Mouse (Mus musculus) forebrain, embryonic 10.5 days (tissue): ENCODE measurements around the gene Icmt. TPM values are rescaled to one million over a fixed set of nuclear protein-coding genes. Genes with fewer than 3 reads are reported as not detected.

Experiments used
- DNase-seq: peaks from one replicate; pipeline ENCODE4 v3.0.0-alpha.2; 2017; ENCODE audit warnings: low spot score; ENCODE audit errors: extremely low spot score
- H3K27ac ChIP-seq: fragments of 300-500 bp; sonication (generic); 2 replicates; pipeline ENCODE4 v1.5.1; 2016; ENCODE audit warnings: mild to moderate bottlenecking
- H3K27me3 ChIP-seq: fragments of 300-500 bp; sonication (generic); 2 replicates; pipeline ENCODE4 v1.6.1; 2016; ENCODE audit warnings: mild to moderate bottlenecking; ENCODE audit not compliant: poor library complexity, severe bottlenecking
- H3K36me3 ChIP-seq: fragments of 300-500 bp; sonication (generic); replicated peaks from 2 replicates; pipeline ENCODE4 v1.6.1; 2016; ENCODE audit warnings: mild to moderate bottlenecking, moderate library complexity
- H3K4me1 ChIP-seq: fragments of 300-500 bp; sonication (generic); 2 replicates; pipeline ENCODE4 v1.6.1; 2016
- H3K4me3 ChIP-seq: fragments of 300-500 bp; sonication (generic); 2 replicates; pipeline ENCODE4 v1.5.1; 2016; ENCODE audit warnings: mild to moderate bottlenecking, moderate library complexity
- H3K9me3 ChIP-seq: fragments of 300-500 bp; sonication (generic); 2 replicates; pipeline ENCODE4 v1.6.1; 2016; ENCODE audit warnings: mild to moderate bottlenecking, moderate library complexity
- WGBS: fragments of 180-500 bp; shearing (Covaris S2); methylation state at CpG from one replicate; pipeline ENCODE4 v1.1.7; 2016; 5-methylcytosine and 5-hydroxymethylcytosine counted together
- polyA plus RNA-seq: library from polyadenylated mRNA; unstranded; fragments of >200 nt; fragmentation: Nextera tagmentation; extraction: Ambion mirVana; gene quantifications from 2 replicates; pipeline ENCODE4 v1.2.1, GENCODE M21; 2016

The Icmt gene
- polyA plus RNA-seq, 1 experiment from 2014 or later = 23.3 TPM

DNA sequence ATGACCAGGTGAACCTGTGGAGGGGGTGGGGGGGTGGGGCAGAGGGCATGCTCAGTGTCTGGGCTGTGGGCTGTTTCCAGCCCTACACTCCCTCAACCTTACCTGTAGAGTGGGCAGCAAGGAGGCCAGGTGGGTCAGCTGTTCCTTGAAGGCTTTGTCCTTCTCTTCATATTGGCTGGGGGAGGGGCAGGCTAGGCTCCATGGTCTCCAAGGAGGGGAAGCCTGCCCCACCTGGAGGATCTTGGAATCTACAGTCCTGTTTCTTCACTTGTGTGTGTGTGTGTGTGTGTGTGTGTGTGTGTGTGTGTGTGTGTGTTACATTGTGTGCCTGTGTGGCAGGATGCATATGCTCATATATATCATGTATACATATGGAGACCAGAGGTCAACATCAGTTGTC, 16.9 kb downstream of the Icmt start:
- peak overlapping the region; percentile 47 for H3K4me3 ChIP-seq
- H3K36me3 ChIP-seq = peaks cover 3% of the 10 kb centered on the region
- peaks cover 51% of the 10 kb centered on the region for H3K4me1 ChIP-seq
- H3K27me3 ChIP-seq = peaks cover 100% of the 10 kb centered on the region
- H3K9me3 ChIP-seq = no peaks in the 10 kb centered on the region
- no peak for DNase-seq
- H3K27ac ChIP-seq = no peak overlapping the region

DNA sequence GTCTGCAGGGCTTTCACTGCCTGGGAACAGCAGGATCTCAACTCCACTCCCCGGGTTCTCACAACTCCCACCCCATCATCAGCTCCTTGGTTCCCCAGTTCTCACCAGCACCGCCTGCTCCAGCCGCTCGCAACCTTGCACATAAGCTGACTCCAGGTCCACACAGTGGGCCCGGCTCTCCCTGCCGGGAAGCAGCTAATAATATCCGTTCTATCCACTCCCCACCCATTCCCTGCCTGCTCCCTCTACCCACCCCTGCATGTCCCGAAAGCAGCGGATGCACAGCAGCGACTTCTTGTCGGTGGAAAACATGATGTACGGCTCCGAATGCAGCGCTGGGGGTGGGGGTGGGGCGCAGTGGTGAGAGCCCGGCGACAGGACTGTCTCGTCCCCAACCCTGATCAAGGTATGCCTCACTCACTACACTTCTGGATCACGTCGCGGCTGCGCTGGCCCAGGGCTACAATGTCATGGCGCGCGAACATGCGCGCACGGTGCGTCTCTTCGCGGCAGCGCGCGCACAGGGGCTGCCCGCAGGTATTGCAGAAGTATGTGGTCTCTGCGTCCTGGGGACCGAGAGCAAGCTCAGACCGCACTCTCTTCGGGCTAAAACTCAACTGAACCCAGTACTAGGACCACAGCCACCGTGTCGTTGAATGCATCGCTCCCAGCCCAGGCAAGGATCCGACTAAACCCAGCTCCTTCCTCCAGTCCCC, 18.6 kb downstream of the Icmt start:
- Histone ChIP-seq H3K4me1 (peaks cover 53% of the 10 kb centered on the region), H3K9me3 (no peaks in the 10 kb centered on the region), H3K27me3 (peaks cover 84% of the 10 kb centered on the region), H3K4me3 (peak overlapping the region; percentile 41), H3K36me3 (no peaks in the 10 kb centered on the region), H3K27ac (no peak overlapping the region)
- under 1% methylated on average over 43 of the region's 43 CpGs for WGBS
- DNase-seq = no peak

DNA sequence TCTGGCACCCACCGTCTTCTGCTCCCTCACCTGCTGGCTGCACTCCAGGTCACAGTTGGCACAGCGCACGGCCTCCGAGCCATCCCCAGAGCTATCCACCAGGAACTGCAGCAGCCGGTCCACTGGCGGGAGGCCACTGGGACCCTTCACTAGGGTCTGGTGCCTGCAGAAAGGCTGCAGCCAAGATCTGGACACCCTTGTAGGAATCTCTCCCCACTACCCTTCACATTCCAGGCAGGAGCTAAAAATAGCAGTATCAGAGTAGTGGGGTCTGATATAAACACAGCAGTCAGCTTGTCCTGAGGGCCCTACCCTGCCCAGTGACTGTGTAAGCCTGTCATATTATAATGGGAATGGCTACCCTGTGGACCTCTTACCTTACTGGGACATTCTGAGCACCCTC, 20.6 kb downstream of the Icmt start:
- H3K36me3 ChIP-seq = no peaks in the 10 kb centered on the region
- H3K9me3 ChIP-seq = no peaks in the 10 kb centered on the region
- WGBS = 85% methylated on average over 6 of the region's 6 CpGs
- H3K4me1 ChIP-seq = peaks cover 48% of the 10 kb centered on the region
- peaks cover 64% of the 10 kb centered on the region for H3K27me3 ChIP-seq
- H3K27ac ChIP-seq = no peak overlapping the region
- H3K4me3 ChIP-seq = no peak overlapping the region
- DNase-seq = no peak

DNA sequence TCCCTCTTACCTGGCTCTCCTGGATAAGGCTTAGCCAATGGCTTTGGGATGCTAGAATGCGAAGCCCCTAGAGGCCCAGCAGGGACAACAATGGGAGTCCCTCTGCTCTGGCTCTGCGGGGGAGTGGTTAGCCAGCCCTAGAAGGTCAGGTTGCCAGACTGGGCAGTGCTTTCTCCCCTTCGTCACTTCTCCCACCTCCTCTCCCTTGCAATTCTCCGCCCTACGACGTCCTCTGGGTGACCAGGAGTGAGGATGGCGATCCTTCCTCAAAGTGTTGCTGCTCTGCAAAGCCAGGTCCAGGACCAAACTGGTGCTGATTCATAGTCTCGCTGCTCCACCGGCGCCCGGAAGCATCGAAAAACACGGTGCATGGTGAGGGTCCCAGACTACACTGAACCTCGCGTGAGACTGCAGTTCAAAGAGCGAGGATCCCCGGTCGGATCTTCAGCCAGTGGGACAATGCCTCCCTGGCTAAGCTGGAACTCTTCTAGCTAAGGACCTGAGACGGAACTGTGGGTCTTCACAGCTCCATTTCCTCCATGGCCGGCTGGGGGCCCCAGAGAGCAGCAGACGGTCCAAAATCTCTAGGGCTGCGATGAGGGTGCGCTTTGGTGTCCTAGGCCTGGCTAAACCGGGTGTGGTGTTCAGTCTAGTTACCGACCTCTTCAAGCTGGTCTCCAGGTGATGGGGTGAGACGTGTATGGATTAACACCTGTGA, 21.6 kb downstream of the Icmt start, which contains the start of gene Rnf207:
Gene Rnf207, minus strand, starts transcription at position 477 of the 718 bp plus-strand sequence.
- peak within 1 kb of the TSS; percentile 41; the same call in 1 of the 2 replicates for H3K27ac ChIP-seq
- peaks cover 54% of the 10 kb centered on the region for H3K27me3 ChIP-seq
- peak; percentile 64 for DNase-seq
- H3K9me3 ChIP-seq = no peaks in the 10 kb centered on the region
- H3K4me1 ChIP-seq = peaks cover 38% of the 10 kb centered on the region
- H3K4me3 ChIP-seq = peak within 1 kb of the TSS; percentile 42
- WGBS = 2% methylated on average over 26 of the region's 26 CpGs
- H3K36me3 ChIP-seq = no peaks in the 10 kb centered on the region

DNA sequence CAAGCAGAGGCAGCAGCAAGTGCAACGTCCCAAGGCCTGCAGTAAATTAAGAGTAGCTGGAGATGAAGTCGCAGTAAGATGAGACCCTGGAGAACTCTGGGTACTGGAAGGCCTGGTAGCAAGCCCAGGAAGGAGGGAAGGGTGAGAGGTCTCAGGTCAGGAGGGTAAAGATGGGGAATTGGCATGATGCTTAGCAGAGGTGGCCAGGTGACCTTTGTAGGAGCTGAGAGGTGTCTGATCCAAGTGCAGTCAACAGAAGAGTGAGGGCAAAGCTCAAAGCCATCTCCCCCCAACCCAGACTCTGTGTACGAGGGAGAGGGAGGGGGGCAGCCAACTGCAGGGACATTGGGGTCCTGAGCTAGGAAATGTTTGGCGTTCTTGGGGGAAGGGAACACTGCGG, 24.4 kb downstream of the Icmt start:
- H3K9me3 ChIP-seq = no peaks in the 10 kb centered on the region
- no peaks in the 10 kb centered on the region for H3K36me3 ChIP-seq
- peaks cover 18% of the 10 kb centered on the region for H3K4me1 ChIP-seq
- peaks cover 26% of the 10 kb centered on the region for H3K27me3 ChIP-seq
- H3K4me3 ChIP-seq = no peak overlapping the region
- WGBS = 63% methylated on average over 5 of the region's 5 CpGs
- H3K27ac ChIP-seq = no peak overlapping the region
- no peak for DNase-seq

DNA sequence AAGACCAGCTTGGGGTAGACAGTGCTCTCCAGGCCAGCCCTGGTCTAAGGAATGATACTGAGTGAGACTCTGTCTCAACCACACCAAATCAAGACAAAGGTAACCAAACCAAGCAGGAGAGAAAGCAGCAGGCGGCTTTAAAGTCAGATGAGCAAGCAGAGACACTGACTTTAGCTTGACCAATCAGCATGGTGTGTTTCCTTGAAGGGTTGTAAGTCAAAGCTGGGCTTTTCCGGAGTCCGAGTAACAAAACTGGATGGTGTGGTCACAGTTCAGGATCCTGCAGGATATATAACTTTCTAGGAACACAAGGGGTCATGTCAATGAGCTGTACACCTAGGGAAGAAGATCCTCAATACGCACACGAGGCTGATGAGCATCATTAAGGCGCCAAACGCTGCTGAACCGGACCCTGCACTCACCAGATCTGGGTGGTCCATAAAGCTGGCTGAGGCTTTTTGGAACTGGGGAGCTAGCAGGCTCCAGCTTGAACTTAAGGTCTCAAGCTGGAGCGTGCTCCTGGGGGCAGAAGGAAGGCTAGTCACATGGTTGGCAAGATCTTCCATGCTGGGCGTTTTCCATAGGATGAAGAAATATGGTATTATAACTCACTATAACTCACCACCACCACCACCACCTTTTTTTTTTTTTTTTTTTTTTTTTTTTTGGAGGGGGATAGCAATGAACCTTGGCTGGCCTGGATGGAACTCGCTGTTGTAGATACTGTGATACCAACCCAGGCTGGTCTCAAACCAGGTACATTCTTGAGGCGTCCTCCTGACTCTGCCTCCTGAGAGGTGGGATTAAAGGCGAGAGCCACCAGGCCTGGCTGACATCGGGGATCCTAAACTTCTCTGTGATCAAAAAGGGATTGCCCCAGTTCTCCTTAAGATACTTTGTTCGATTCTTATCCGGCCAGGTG, 27.9 kb downstream of the Icmt start:
- Histone ChIP-seq H3K27ac (peak overlapping the region; percentile 94), H3K4me1 (peaks cover 24% of the 10 kb centered on the region), H3K9me3 (no peaks in the 10 kb centered on the region), H3K27me3 (no peaks in the 10 kb centered on the region), H3K4me3 (peak overlapping the region; percentile 75), H3K36me3 (peaks cover 29% of the 10 kb centered on the region)
- DNase-seq = no peak
- WGBS = 58% methylated on average over 16 of the region's 16 CpGs

DNA sequence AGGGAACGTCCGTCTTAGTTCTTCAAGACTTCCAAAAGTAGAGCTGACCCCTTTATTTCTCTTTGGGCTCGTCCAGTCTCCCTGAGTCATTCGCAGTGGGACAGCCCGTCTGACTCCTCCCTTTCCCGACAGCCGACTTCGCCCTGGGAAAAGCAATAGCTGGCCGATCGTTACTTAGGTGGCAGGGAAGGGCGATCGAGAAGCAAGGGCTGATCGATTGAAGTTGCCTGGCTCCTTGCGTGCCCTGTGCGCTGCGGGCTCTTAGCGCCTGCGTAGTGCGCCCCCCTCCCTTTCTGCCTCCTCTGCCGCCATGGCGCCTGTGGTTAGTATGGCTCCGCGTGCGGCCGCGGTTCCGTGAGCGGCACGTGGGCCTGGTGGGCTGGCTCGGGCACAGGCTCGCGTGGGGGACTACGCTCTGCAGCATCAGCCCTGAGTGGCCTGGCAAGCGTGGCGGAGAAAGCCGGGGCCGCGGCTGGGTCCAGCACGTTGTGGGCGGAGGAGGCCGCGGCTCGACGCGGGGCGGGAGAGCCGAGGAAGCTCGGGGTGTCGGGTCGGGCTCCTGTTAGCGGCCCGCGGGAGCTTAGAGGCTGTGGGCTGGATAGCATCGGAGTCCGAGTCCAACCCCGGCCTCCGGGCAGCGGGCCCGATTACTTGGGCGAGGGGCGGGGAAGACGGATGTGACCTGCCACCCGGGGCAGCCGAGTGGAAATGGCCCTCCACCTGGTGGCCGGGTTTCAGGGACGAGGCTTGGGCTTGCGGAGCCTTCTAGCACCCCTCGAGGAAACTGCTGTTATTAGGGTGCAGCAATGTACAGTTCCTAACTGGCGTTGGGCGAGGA, 28.8 kb downstream of the Icmt start, which contains the start of gene Rpl22:
Gene Rpl22, plus strand, starts transcription at position 169 of the 838 bp plus-strand sequence.
- H3K36me3 ChIP-seq = peaks cover 38% of the 10 kb centered on the region
- H3K27me3 ChIP-seq = no peaks in the 10 kb centered on the region
- peak within 1 kb of the TSS; percentile 94 for H3K27ac ChIP-seq
- no peaks in the 10 kb centered on the region for H3K9me3 ChIP-seq
- under 1% methylated on average over 70 of the region's 70 CpGs for WGBS
- peak; percentile 94 for DNase-seq
- H3K4me3 ChIP-seq = peak within 1 kb of the TSS; percentile 75
- H3K4me1 ChIP-seq = peaks cover 24% of the 10 kb centered on the region

DNA sequence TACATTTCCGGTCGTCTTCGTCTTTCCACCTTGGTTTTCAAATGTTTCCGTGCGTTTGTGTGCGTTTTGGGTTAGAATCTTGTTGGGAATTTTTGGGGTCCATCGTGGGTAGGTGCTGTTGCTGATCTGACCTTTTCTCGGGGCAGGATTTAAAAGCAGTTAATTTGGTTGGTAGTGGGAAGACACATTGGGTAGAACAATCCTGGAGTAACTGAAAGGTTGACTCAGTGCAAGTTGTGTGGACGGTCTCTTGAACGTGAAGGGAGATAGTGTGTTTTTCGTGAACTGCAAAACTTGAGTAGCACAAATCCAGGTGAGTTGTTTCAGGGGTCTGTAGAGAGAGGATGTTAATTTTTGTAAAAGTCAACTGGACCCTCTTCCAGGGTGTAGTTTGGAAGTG, 29.5 kb downstream of the Icmt start:
- no peaks in the 10 kb centered on the region for H3K27me3 ChIP-seq
- peak overlapping the region; percentile 94 for H3K27ac ChIP-seq
- peaks cover 45% of the 10 kb centered on the region for H3K36me3 ChIP-seq
- H3K4me3 ChIP-seq = peak overlapping the region; percentile 75
- no peak for DNase-seq
- 2% methylated on average over 11 of the region's 11 CpGs for WGBS
- H3K4me1 ChIP-seq = peaks cover 21% of the 10 kb centered on the region
- H3K9me3 ChIP-seq = no peaks in the 10 kb centered on the region

DNA sequence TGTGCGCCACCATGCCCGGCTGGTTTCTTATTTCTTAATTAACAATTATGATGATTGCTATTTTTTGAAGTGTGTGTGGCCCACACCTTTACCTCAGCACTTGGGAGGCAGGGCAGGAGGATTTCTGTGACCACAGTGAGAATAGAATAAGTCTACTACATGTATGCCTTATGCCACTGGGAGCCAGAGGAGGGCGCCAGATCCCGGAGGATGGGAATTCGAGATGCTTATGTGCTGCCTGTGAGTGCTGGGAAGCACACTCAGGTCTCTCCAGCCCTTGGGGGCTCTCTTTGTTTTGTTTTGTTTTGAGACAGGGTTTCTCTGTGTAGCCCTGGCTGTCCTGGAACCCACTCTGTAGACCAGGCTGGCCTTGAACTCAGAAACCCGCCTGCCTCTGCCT, 31.7 kb downstream of the Icmt start:
- no peaks in the 10 kb centered on the region for H3K9me3 ChIP-seq
- H3K27ac ChIP-seq = no peak overlapping the region
- no peak overlapping the region for H3K4me3 ChIP-seq
- H3K36me3 ChIP-seq = peaks cover 67% of the 10 kb centered on the region
- no peaks in the 10 kb centered on the region for H3K27me3 ChIP-seq
- 82% methylated on average over 6 of the region's 6 CpGs for WGBS
- peaks cover 18% of the 10 kb centered on the region for H3K4me1 ChIP-seq
- no peak for DNase-seq

DNA sequence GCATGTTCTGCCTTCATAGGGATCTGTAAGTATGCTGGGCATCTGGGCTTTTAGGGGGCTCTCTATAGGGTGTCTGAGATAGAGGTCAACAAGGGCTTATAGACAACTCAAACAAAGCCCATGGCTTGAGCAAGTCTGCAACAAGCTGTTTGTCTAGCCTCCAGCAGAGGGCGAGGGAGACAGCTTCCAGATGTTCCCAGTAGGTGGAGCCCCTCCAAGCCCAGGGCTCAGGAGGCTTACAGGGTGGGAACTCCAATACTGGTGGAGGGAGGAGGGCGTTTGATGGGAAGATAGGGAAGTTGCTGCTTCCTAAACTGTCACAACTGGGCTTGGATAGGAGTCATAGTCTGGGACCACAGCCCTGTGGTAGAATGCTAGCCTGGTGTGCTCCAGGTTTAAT, 35.9 kb downstream of the Icmt start:
- Histone ChIP-seq H3K27me3 (peaks cover 25% of the 10 kb centered on the region), H3K4me3 (no peak overlapping the region), H3K4me1 (peaks cover 2% of the 10 kb centered on the region; the same call in 1 of the 2 replicates), H3K27ac (no peak overlapping the region), H3K9me3 (no peaks in the 10 kb centered on the region), H3K36me3 (peaks cover 83% of the 10 kb centered on the region)
- 58% methylated on average over 2 of the region's 2 CpGs for WGBS
- DNase-seq = peak; percentile 68

DNA sequence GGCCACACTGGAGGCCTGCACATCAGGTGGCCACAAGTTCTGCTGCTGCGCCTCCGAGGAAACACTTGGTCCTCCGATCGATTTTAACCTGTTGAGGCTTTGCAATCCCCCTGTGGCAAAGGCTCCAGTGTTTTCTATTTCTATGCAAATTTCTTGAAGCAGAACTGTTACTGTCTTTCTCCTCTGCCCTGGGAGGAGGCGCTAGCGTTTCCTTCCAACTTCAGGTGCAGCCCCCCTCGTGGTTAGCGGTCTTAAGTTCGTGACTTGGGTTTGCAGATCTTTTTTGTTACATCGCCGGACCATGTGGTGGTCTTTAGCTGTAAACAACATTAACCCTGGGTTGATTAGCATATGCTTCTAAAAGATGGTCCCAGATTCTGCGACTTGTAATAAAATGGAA, 36.6 kb downstream of the Icmt start:
- WGBS = 97% methylated on average over 12 of the region's 12 CpGs
- peaks cover 77% of the 10 kb centered on the region for H3K36me3 ChIP-seq

DNA sequence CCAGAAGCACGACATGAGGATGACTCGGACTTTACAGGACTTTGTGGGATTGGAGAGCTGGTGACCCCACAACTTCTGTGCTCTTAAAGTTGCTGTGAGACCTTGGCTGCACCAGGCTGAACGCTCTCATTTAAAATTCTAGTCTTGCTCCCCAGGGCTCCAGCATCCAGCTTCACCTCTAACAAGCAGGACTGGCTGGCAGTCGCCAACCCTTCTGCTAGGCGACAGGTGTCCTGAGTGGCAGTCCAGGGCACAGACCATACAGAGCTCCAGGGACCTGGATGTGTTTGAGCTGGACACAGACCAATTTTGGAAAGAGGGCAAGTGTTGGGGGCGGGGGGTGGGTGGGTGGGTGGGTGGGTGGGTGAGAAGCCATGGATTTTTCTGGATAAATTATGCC, 40.7 kb downstream of the Icmt start:
- no peaks in the 10 kb centered on the region for H3K9me3 ChIP-seq
- H3K27ac ChIP-seq = no peak overlapping the region
- H3K27me3 ChIP-seq = peaks cover 74% of the 10 kb centered on the region
- 31% methylated on average over 6 of the region's 6 CpGs for WGBS
- H3K36me3 ChIP-seq = peaks cover 35% of the 10 kb centered on the region
- DNase-seq = no peak
- H3K4me3 ChIP-seq = no peak overlapping the region
- peaks cover 31% of the 10 kb centered on the region for H3K4me1 ChIP-seq

More for the DNA sequence above, 36.6 kb downstream of the Icmt start:
- no peak for DNase-seq
- H3K4me1 ChIP-seq = peaks cover 5% of the 10 kb centered on the region
- H3K9me3 ChIP-seq = no peaks in the 10 kb centered on the region
- H3K27me3 ChIP-seq = peaks cover 32% of the 10 kb centered on the region
- H3K4me3 ChIP-seq = no peak overlapping the region
- no peak overlapping the region for H3K27ac ChIP-seq
